Mouse (Mus musculus): Measurements from ENCODE around the gene Zfp687. TPM values are rescaled to one million over a fixed set of nuclear protein-coding genes. Genes with fewer than 3 reads are reported as not detected.
"Not testable (repeated sequence)": the region's sequence is repeated elsewhere in the genome, so short reads cannot be mapped to it uniquely, and the experiment has no call there.

Gene Zfp687
- 10 to 100 TPM; 21.8 to 22.2 TPM for total RNA-seq (2021)
- long read RNA-seq, experiment 1, partial matches to known transcripts = 7 of 12 reads
- long read RNA-seq, experiment 1, other reads (novel, unspliced or antisense) = 5 of 12 reads
- long read RNA-seq, experiment 2, partial matches to known transcripts = 7 of 10 reads
- long read RNA-seq, experiment 2, other reads (novel, unspliced or antisense) = 3 of 10 reads

GRCm38 (mm10) chr3:95015337-95015872 lies at the start of gene Zfp687:
Gene Zfp687 (minus strand): TSS chr3:95015448.
- intact Hi-C loops (cut with DNase I) = no loop called here
- DNase-seq (ENCODE audit: low spot score in 2 of 2) = peak; percentile 100

GRCm38 (mm10) chr3:95063741-95064140 lies 48.5 kb upstream of the Zfp687 start:
- intact Hi-C loops (cut with DNase I) = no loop called here
- no peak for DNase-seq (ENCODE audit: low spot score in 2 of 2)

GRCm38 (mm10) chr3:95058078-95058477 lies 42.8 kb upstream of the Zfp687 start:
- DNase-seq (ENCODE audit: low spot score in 2 of 2) = peak in 1 of 2 experiments; percentile 13
- intact Hi-C loops (cut with DNase I) = no loop called here

GRCm38 (mm10) chr3:95056275-95056674 lies 41.0 kb upstream of the Zfp687 start:
- intact Hi-C loops (cut with DNase I) = no loop called here
- no peak for DNase-seq (ENCODE audit: low spot score in 2 of 2)

- intact Hi-C loops (cut with DNase I) = loop anchor here (5.0 kb wide), 1 partner anchor 58 kb away; the partner anchor contains the start of gene Vps72
- peak in 1 of 2 experiments; percentile 18 for DNase-seq (ENCODE audit: low spot score in 2 of 2)
Measured at GRCm38 (mm10) chr3:95054481-95055260, 39.4 kb upstream of the Zfp687 start.

- intact Hi-C loops (cut with DNase I) = loop anchor here (5.0 kb wide), 1 partner anchor 59 kb away; the partner anchor contains the start of gene Vps72
- peak in 1 of 2 experiments; percentile 24 for DNase-seq (ENCODE audit: low spot score in 2 of 2)
Measured at GRCm38 (mm10) chr3:95053701-95054100, 38.5 kb upstream of the Zfp687 start.

GRCm38 (mm10) chr3:95052959-95053358 lies 37.7 kb upstream of the Zfp687 start:
- DNase-seq (ENCODE audit: low spot score in 2 of 2) = peak; percentile 66 to 67
- intact Hi-C loops (cut with DNase I) = loop anchor here (5.0 kb wide), 1 partner anchor 59 kb away; the partner anchor contains the start of gene Vps72

- DNase-seq (ENCODE audit: low spot score in 2 of 2) = no peak
- intact Hi-C loops (cut with DNase I) = no loop called here
Measured at GRCm38 (mm10) chr3:95047914-95048313, 32.7 kb upstream of the Zfp687 start.

GRCm38 (mm10) chr3:95046462-95047057 lies 31.3 kb upstream of the Zfp687 start:
- intact Hi-C loops (cut with DNase I) = no loop called here
- no peak for DNase-seq (ENCODE audit: low spot score in 2 of 2)

GRCm38 (mm10) chr3:95043251-95043650 lies 28.0 kb upstream of the Zfp687 start:
- DNase-seq (ENCODE audit: low spot score in 2 of 2) = no peak
- intact Hi-C loops (cut with DNase I) = no loop called here

- intact Hi-C loops (cut with DNase I) = no loop called here
- DNase-seq (ENCODE audit: low spot score in 2 of 2) = no peak
Measured at GRCm38 (mm10) chr3:95042838-95043229, 27.6 kb upstream of the Zfp687 start.

- intact Hi-C loops (cut with DNase I) = no loop called here
- DNase-seq (ENCODE audit: low spot score in 2 of 2) = peak; percentile 98 to 99
Measured at GRCm38 (mm10) chr3:95042166-95042837, 27.1 kb upstream of the Zfp687 start, which contains the start of gene Psmd4. Gene Psmd4 (minus strand): TSS chr3:95042614.

- no peak for DNase-seq (ENCODE audit: low spot score in 2 of 2)
- intact Hi-C loops (cut with DNase I) = no loop called here
Measured at GRCm38 (mm10) chr3:95041625-95042024, 26.4 kb upstream of the Zfp687 start.

- no peak for DNase-seq (ENCODE audit: low spot score in 2 of 2)
- intact Hi-C loops (cut with DNase I) = no loop called here
Measured at GRCm38 (mm10) chr3:95029953-95030352, 14.7 kb upstream of the Zfp687 start.

GRCm38 (mm10) chr3:95029291-95029827 lies 14.1 kb upstream of the Zfp687 start:
- intact Hi-C loops (cut with DNase I); DNase-seq (ENCODE audit: low spot score in 2 of 2): not testable (repeated sequence)

- DNase-seq (ENCODE audit: low spot score in 2 of 2) = no peak
- intact Hi-C loops (cut with DNase I) = no loop called here
Measured at GRCm38 (mm10) chr3:95028603-95029002, 13.4 kb upstream of the Zfp687 start.

- peak; percentile 63 to 70 for DNase-seq (ENCODE audit: low spot score in 2 of 2)
Measured at GRCm38 (mm10) chr3:95027701-95028100, 12.5 kb upstream of the Zfp687 start.

GRCm38 (mm10) chr3:95027057-95027645 lies 11.9 kb upstream of the Zfp687 start:
- peak in 1 of 2 experiments; percentile 52 for DNase-seq (ENCODE audit: low spot score in 2 of 2)
- intact Hi-C loops (cut with DNase I) = no loop called here

More at GRCm38 (mm10) chr3:95027701-95028100, 12.5 kb upstream of the Zfp687 start:
- intact Hi-C loops (cut with DNase I) = no loop called here

GRCm38 (mm10) chr3:95025202-95025601 lies 10.0 kb upstream of the Zfp687 start:
- DNase-seq (ENCODE audit: low spot score in 2 of 2) = no peak
- intact Hi-C loops (cut with DNase I) = no loop called here
